Mouse (Mus musculus) ZHBTc4 (cell line): ENCODE measurements at regions not wholly inside any gene's neighbourhood (a gene's known extent, or its start where the extent isn't known, plus 50 kb on each side); places are given as distances from the start of the nearest gene placed in this dataset.
"Not testable (repeated sequence)": the region's sequence is repeated elsewhere in the genome, so short reads cannot be mapped to it uniquely, and the experiment has no call there.

Source experiments
- DNase-seq: peaks from one replicate; pipeline ENCODE4 v3.0.0-alpha.2; 2011; ENCODE audit warnings: low read depth, low spot score

- DNase-seq: not testable (repeated sequence)
Observed at GRCm38 (mm10) chr14:53337446-53337845, 841.9 kb upstream of the Olfr1507 start.

GRCm38 (mm10) chr14:53336705-53337104 lies 841.2 kb upstream of the Olfr1507 start:
- not testable (repeated sequence) for DNase-seq

- not testable (repeated sequence) for DNase-seq
Observed at GRCm38 (mm10) chr14:53334451-53334850, 838.9 kb upstream of the Olfr1507 start.

- not testable (repeated sequence) for DNase-seq
Observed at GRCm38 (mm10) chr14:53331153-53331552, 835.6 kb upstream of the Olfr1507 start.

- not testable (repeated sequence) for DNase-seq
Observed at GRCm38 (mm10) chr14:53324367-53324766, 828.8 kb upstream of the Olfr1507 start.

GRCm38 (mm10) chr14:53318512-53319309 lies 823.2 kb upstream of the Olfr1507 start:
- DNase-seq: not testable (repeated sequence)

- not testable (repeated sequence) for DNase-seq
Observed at GRCm38 (mm10) chr14:53312490-53312889, 816.9 kb upstream of the Olfr1507 start.

- not testable (repeated sequence) for DNase-seq
Observed at GRCm38 (mm10) chr14:53303179-53303578, 807.6 kb upstream of the Olfr1507 start.

GRCm38 (mm10) chr14:53302491-53302829 lies 806.9 kb upstream of the Olfr1507 start:
- DNase-seq: not testable (repeated sequence)

- not testable (repeated sequence) for DNase-seq
Observed at GRCm38 (mm10) chr14:53301722-53302490, 806.4 kb upstream of the Olfr1507 start.

GRCm38 (mm10) chr14:53301110-53301509 lies 805.6 kb upstream of the Olfr1507 start:
- DNase-seq: not testable (repeated sequence)

- DNase-seq: not testable (repeated sequence)
Observed at GRCm38 (mm10) chr14:53299735-53300134, 804.2 kb upstream of the Olfr1507 start.

- DNase-seq: not testable (repeated sequence)
Observed at GRCm38 (mm10) chr14:53283350-53284141, 788.0 kb upstream of the Olfr1507 start.

GRCm38 (mm10) chr14:53273218-53273617 lies 777.7 kb upstream of the Olfr1507 start:
- not testable (repeated sequence) for DNase-seq

- DNase-seq: not testable (repeated sequence)
Observed at GRCm38 (mm10) chr14:53267693-53268092, 772.1 kb upstream of the Olfr1507 start.

- not testable (repeated sequence) for DNase-seq
Observed at GRCm38 (mm10) chr14:53255962-53256361, 760.4 kb upstream of the Olfr1507 start.

GRCm38 (mm10) chr14:53253470-53253869 lies 757.9 kb upstream of the Olfr1507 start:
- DNase-seq: not testable (repeated sequence)

GRCm38 (mm10) chr14:53231142-53231541 lies 735.6 kb upstream of the Olfr1507 start:
- DNase-seq: not testable (repeated sequence)

- DNase-seq: not testable (repeated sequence)
Observed at GRCm38 (mm10) chr14:53224789-53225188, 729.2 kb upstream of the Olfr1507 start.

GRCm38 (mm10) chr14:53210554-53210953 lies 715.0 kb upstream of the Olfr1507 start:
- DNase-seq: not testable (repeated sequence)

- DNase-seq: not testable (repeated sequence)
Observed at GRCm38 (mm10) chr14:53209258-53209657, 713.7 kb upstream of the Olfr1507 start.

- not testable (repeated sequence) for DNase-seq
Observed at GRCm38 (mm10) chr14:53190931-53191330, 695.4 kb upstream of the Olfr1507 start.
